Mouse (Mus musculus): ENCODE results near the gene Naaa. TPM values are rescaled to one million over a fixed set of nuclear protein-coding genes. Genes with fewer than 3 reads are reported as not detected.

The Naaa gene
- total and polyA plus RNA-seq, 3 experiments, result 14.5 to 16.2 (median 15.4) TPM

DNA sequence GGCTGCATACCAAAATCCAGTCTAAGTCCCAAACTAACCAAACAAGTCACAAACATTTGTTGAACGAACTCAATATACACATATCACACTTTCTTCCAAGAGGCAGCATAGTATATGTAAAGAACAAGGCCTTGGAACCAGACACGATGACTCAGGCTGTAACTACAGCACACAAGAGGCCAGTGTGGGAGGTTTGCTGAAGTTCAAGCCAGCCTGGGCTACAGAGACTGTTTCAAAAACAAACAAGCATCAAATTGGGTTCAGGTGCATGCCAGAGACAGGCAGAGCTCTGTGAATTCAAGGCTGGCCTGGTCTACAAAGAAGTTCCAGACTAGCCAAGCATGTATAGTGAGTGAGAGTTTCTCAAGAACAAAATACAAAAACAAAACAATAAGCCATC lies 16.6 kb upstream of the Naaa start:
- H3K27me3 ChIP-seq (replicated peaks), result no peaks in the 10 kb centered on the region
- H3K9me3 ChIP-seq (replicated peaks; ENCODE audit: low read length), result no peaks in the 10 kb centered on the region
- DNase-seq (ENCODE audit: extremely low read depth), result no peak
- H3K79me2 ChIP-seq (replicated peaks; ENCODE audit: control insufficient read depth, extremely low read depth, insufficient read depth, poor library complexity, severe bottlenecking), result no peaks in the 10 kb centered on the region
- TF ChIP-seq IRF4 (IDR thresholded peaks at IDR 0.05; ENCODE audit: low read depth, low read length) (no peak), PAX5 (IDR thresholded peaks at IDR 0.05; ENCODE audit: low read length) (no peak), USF2 (conservative IDR thresholded peaks at IDR 0.05; ENCODE audit: low read depth, low read length) (no peak), KAT2A (IDR thresholded peaks at IDR 0.05; ENCODE audit: insufficient replicate concordance, low read length) (no peak), MAFK (IDR thresholded peaks at IDR 0.05; ENCODE audit: insufficient replicate concordance, low read length) (no peak), NELFE (IDR thresholded peaks at IDR 0.05; ENCODE audit: low read depth, low read length) (no peak), RCOR1 (conservative IDR thresholded peaks at IDR 0.05; ENCODE audit: low read depth, low read length) (no peak), BHLHE40 (IDR thresholded peaks at IDR 0.05; ENCODE audit: low read depth, low read length) (no peak)
- no peak overlapping the region for H3K4me2 ChIP-seq (ENCODE audit: insufficient read depth, low read depth, poor library complexity, severe bottlenecking)
- dilution Hi-C loops (cut with MboI; ENCODE audit: extremely low pct_ligation_motif_present, extremely low pct_unique_long_range_greater_than_20kb, low sequenced_read_pairs) (no loop called here), in situ Hi-C loops (cut with MboI; ENCODE audit: low pct_ligation_motif_present, low pct_unique_long_range_greater_than_20kb, low sequenced_read_pairs) (no loop called here)
- peaks cover 75 to 94% of the 10 kb centered on the region in 2 experiments for H3K36me3 ChIP-seq (replicated peaks in 1 of 2; ENCODE audit: control insufficient read depth in 1 of 2, insufficient read depth in 1 of 2, low read length in 1 of 2)
- H3K27ac ChIP-seq (ENCODE audit: insufficient read depth, low read depth), result no peak overlapping the region
- H3K4me1 ChIP-seq (ENCODE audit: control insufficient read depth in 1 of 2, insufficient read depth in 2 of 2), result no peaks in the 10 kb centered on the region
- H3K4me3 ChIP-seq (replicated peaks in 1 of 3; ENCODE audit: low read depth in 2 of 3, low read length in 2 of 3, poor library complexity in 1 of 3), result no peak overlapping the region
- H3K9ac ChIP-seq (ENCODE audit: insufficient read depth, low read depth), result no peak overlapping the region

DNA sequence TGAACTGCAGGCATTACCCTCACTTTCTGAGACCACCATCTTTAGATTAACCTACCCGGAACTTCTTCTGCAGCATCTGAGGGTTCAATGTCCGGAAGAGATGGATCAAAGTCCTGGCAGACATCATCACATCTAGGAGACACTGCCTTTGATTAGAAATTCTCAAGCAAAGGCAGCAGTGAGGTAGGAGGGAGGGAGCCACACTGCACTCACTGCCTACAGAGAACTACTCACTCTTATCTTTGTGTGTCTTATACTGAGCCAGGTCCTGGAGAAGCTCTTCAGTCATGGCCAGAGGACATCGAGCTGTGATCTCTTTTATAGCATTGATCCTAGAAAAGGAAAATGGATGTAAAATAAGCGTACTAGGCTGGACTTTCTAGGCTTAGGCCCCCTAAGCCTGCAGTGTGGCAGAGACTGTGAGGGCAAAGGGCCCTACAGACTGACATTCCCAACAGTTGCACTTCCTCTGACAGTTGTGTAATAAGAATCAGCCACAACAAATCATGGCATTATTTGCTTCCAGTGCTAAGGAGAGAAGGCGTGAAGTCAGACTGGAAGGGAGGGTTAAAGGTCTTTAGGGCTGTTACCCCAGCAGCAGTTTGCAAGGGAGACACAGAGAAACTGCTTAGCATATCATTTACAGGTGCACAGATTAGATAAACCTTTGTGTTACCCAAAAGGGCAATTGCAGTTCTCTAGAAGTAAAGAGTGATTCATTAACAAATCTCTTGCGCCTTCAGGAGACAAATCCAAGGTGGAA lies 13.9 kb upstream of the Naaa start:
- H3K4me1 ChIP-seq (ENCODE audit: control insufficient read depth in 1 of 2, insufficient read depth in 2 of 2), result no peaks in the 10 kb centered on the region
- dilution Hi-C loops (cut with MboI; ENCODE audit: extremely low pct_ligation_motif_present, extremely low pct_unique_long_range_greater_than_20kb, low sequenced_read_pairs), result no loop called here
- TF ChIP-seq IRF4 (IDR thresholded peaks at IDR 0.05; ENCODE audit: low read depth, low read length) (no peak), CTCF (conservative IDR thresholded peaks at IDR 0.05 in 1 of 2, IDR thresholded peaks at IDR 0.05 in 1 of 2; ENCODE audit: low read depth in 2 of 2, low read length in 2 of 2) (no peak), CHD1 (IDR thresholded peaks at IDR 0.05; ENCODE audit: low read depth, low read length) (no peak), NELFE (IDR thresholded peaks at IDR 0.05; ENCODE audit: low read depth, low read length) (no peak), ELF1 (IDR thresholded peaks at IDR 0.05; ENCODE audit: low read depth, low read length) (no peak), JUND (conservative IDR thresholded peaks at IDR 0.05; ENCODE audit: low read depth, low read length) (no peak), NRF1 (IDR thresholded peaks at IDR 0.05; ENCODE audit: low read depth, low read length) (no peak), MEF2A (IDR thresholded peaks at IDR 0.05; ENCODE audit: borderline replicate concordance, low read depth, low read length) (no peak), TCF12 (IDR thresholded peaks at IDR 0.05; ENCODE audit: low read depth, low read length) (no peak), PAX5 (IDR thresholded peaks at IDR 0.05; ENCODE audit: low read length) (no peak), ETS1 (conservative IDR thresholded peaks at IDR 0.05; ENCODE audit: low read depth, low read length) (no peak), SIN3A (IDR thresholded peaks at IDR 0.05; ENCODE audit: low read length) (no peak), USF2 (conservative IDR thresholded peaks at IDR 0.05; ENCODE audit: low read depth, low read length) (no peak)
- no peaks in the 10 kb centered on the region for H3K27me3 ChIP-seq (replicated peaks)
- H3K79me2 ChIP-seq (replicated peaks; ENCODE audit: control insufficient read depth, extremely low read depth, insufficient read depth, poor library complexity, severe bottlenecking), result no peaks in the 10 kb centered on the region
- H3K9ac ChIP-seq (ENCODE audit: insufficient read depth, low read depth), result no peak overlapping the region
- H3K4me2 ChIP-seq (ENCODE audit: insufficient read depth, low read depth, poor library complexity, severe bottlenecking), result no peak overlapping the region
- no peak overlapping the region for H3K4me3 ChIP-seq (replicated peaks in 1 of 3; ENCODE audit: low read depth in 2 of 3, low read length in 2 of 3, poor library complexity in 1 of 3)
- no peak for DNase-seq (ENCODE audit: extremely low read depth)
- peaks cover 85 to 96% of the 10 kb centered on the region in 2 experiments for H3K36me3 ChIP-seq (replicated peaks in 1 of 2; ENCODE audit: control insufficient read depth in 1 of 2, insufficient read depth in 1 of 2, low read length in 1 of 2)
- in situ Hi-C loops (cut with MboI; ENCODE audit: low pct_ligation_motif_present, low pct_unique_long_range_greater_than_20kb, low sequenced_read_pairs), result no loop called here
- no peak overlapping the region for H3K27ac ChIP-seq (ENCODE audit: insufficient read depth, low read depth)
- H3K9me3 ChIP-seq (replicated peaks; ENCODE audit: low read length), result no peaks in the 10 kb centered on the region

All from CH12.LX (cell line).